Mouse (Mus musculus) layer of hippocampus, adult 8-10 months (tissue): ENCODE measurements around the gene Zyg11b. TPM values are rescaled to one million over a fixed set of nuclear protein-coding genes. Genes with fewer than 3 reads are reported as not detected.

Experiments
- DNase-seq, 2 experiments: peaks; one replicate each; pipeline ENCODE4 v3.0.0; 2022; ENCODE audit warnings: low spot score in 2 of 2
- total RNA-seq, 4 experiments: library from RNA; stranded (reverse); gene quantifications; 2 replicates each; pipeline ENCODE4 v1.2.4; 2022

Zyg11b gene
- total RNA-seq = 100 to 1,000 TPM in 2 of 4 experiments, 10 to 100 TPM in 2; 93.5 to 109 (median 99.6) TPM

DNA sequence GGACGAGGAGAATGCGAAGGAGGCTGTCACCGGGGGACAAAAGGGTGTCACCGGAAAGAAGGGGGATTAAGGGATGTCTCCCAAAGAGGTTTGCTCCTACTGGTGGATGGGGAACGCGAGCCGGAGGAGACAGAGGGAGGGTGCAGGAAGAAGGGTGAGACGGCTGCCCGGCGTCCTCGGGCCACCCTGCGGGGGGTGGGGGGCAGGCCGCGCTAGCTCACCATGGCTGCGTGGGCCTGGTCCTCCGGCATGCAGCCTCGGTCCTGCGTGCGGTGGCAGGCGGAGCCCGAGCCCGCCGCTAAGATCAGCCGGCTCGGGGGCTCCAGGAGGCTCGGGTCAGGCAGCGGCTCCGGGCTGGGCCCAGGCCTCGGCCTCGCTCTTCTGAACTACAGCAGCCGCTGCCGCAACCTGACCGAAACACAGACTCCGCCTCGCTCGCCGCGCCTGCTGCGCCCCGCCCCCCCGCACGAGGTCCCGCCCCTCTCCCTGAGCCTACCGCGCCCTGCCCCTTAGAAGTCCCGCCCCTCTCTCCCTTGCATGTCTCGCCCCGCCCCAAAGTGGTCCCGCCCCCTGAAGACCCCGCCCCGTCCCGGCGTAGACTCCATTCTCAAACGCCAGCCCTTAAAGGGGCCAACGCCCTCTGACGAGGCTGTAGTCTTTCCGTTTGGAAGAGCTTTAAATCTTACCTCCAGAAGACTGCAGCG is at the start of gene Zyg11b:
Zyg11b (minus strand) TSS at position 427 of the 704 bp plus-strand sequence.
- DNase-seq = peak; percentile 68 to 78

DNA sequence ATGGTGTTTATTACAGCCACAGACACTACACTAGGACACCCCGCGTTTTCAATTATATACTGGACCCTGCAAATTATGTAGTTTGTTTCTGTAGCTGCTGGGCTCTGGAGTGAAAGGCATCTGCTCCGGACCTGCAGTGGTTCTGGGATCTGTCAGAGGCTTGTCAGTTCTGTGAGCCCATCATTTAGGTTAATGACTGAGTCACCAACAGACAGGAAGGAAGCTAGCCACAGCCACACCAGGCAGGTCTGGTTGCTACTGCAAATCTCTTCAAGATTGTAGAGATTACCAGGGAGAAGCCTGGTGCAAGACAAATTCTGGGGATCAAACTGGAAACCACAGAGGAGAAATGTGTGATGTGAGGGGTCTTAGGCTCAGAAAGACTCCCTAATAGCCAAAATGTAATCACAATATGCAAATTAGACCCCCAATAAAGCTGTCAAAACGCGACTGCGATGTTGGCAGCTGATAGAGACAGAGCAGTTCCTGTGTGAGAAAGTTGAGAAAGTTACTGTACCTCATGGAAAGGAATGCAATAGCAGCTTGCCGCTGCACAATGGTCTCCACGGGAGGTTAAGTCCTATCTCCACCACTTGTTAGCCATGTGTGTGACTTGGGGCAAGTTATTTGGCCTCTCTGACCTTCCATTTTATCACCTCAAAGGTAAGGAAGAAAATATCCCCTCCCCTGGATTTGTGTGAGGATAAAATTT is 49.1 kb upstream of the Zyg11b start:
- DNase-seq = no peak

DNA sequence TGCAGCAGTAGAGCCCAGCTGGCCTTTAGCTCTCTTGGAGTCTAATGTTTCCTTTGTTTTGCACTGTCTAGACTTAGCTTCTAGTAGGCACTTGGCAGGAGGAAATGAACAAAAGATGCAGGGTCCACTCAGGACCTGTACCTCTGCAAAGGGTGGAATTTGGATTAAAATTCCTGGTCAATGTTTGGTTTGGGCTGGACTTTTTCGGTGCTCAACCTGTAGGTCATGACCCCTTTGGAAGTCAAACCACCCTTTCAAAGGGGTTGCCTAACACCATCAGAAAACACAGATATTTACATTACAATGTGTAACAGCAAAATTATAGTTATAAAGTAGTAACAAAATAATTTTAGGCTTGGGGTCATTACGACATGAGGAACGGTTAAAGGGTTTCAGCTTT is 48.2 kb upstream of the Zyg11b start:
- DNase-seq = no peak

DNA sequence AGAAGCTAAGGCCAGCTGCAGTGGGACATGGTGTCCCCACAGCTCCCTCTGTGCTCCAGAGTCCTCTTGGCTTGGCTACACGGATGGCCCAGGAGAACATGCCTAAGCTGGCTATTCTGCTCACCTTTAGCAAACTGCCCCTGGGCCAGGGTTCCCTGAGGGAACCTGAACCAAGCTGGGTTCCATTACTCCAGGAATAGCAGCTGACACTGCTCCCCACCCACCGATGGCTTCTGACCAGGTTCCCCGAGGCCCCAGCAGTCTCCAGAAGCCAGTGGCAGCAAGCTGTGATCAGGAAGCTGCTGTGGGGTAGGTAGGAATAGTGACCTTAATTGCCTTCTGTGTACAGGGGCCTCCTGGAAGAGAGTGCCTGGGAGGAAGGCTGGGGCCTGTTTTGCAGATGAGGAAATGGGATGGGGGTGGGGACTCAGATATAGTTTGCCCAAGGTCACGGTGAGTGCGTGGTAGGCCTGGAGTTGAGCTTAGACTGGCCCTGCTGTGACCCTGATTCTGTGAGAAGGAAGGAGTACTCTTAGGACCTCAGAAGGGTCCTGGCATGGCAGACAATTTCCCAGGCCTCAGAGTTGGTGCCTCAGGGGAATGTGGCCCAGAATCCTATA is 47.5 kb upstream of the Zyg11b start:
- DNase-seq = no peak

DNA sequence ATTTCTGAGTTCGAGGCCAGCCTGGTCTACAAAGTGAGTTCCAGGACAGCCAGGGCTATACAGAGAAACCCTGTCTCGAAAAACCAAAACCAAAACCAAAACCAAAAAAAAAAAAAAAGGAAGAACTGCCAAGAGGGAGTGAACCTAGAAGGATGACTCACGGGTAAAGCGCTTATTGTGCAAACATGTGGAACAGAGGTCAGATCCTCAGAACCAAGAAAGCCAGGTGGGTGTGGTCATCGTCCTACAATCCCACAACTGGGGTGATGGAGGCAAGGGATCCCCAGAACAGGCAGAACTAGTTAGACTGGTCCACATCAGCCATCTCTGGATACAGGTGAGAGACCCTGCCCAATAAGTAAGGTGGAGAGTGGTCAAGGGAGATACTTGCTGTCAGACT is 46.2 kb upstream of the Zyg11b start:
- DNase-seq = no peak

DNA sequence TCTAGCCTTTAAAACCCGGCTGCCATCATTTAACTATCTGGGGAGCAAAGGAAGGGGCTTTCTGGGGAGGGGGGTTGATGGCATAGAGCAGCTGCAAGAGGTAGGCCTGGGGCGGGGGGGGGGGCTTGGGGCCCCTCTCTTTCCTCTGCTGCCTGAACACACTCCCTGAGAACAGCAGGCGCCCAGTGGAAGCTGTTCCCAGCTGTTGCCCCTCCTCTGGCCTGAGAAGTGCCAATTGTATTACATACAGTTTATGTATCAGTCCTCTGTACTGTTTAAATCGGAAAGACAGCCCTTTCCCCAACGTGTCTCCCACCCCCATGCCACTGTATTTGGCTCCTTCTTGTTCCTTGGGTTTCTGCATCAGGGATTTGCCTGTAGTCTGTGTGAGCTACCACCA is 44.9 kb upstream of the Zyg11b start:
- no peak for DNase-seq

DNA sequence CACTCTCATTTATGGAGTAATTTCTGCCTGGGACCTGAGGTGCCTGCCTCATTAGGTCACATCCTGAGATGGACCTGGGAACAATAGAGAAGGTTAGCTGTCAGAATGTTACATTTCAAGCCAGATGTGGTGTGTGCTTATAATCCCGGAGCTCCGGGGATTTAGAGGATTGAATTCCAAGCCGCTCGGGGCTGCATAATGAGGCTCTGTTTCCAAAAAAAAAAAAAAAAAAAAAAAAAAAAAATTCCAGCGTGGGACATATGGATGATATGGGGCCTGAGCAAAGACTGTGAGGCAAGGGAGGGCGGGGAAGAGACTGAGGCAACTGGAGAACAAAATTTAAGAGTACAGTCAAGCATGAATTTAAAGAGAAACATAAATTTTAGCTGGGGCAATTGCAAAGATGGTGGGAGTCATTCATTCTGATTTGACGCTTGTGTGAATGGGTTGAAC is 43.8 kb upstream of the Zyg11b start:
- no peak for DNase-seq

DNA sequence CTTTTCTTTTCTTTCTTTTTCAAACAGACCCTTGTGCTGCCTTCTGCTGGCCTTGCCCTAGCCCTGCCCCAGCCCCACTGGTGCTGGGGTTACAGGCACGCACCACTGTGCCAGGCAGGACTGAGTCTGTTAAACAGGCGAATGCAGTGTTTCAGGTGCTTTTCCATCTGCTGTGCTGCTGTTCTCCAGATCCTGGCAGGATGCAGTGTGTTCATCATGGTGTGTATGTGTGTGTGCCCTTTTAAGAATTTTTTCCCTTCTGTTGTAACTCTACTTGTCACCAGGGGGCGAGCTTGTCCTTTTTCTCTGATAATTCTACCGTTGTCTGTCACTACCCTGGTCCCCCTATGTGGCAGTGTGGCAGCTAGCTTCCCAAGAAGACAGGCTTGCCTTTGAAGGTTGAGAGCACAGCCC is 38.4 kb upstream of the Zyg11b start:
- DNase-seq = peak; percentile 49 to 58

DNA sequence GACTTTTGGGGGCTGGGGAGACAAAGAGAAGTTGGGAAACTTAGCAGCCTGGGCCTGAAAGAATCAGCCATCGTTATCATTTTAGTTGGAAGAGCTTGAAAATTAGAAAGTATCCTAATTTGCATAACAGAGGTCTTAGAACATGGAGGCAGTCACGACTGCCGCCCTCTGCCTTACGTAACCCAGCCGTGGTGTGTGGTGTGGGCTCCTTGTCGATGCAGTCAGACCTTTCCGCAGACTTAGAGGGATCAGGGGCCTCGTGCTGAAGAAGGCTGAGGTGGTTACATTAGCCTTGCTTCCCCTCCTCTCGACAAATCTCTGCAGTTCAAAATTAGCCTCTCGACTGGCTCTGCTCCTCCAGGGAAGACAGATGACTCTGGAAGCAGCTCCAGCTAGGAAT is 37.9 kb upstream of the Zyg11b start:
- peak; percentile 25 to 40 for DNase-seq

DNA sequence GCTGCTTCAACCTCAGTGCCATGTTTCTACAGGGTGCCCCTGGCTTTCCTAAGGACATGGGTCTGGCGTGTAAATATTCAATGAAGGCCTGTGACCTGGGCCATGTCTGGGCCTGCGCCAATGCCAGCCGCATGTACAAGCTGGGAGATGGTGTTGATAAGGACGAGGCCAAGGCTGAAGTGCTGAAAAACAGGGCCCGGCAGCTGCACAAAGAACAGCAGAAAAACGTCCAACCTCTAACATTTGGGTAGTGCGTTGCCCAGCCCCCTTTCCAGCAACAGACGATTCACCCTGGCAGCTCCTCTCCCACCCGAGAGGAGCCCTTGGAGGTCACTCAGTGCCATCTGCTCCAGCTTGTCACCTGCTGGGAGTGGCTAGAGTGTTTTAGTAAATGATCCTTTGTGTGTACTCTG is 37.4 kb upstream of the Zyg11b start:
- no peak for DNase-seq

DNA sequence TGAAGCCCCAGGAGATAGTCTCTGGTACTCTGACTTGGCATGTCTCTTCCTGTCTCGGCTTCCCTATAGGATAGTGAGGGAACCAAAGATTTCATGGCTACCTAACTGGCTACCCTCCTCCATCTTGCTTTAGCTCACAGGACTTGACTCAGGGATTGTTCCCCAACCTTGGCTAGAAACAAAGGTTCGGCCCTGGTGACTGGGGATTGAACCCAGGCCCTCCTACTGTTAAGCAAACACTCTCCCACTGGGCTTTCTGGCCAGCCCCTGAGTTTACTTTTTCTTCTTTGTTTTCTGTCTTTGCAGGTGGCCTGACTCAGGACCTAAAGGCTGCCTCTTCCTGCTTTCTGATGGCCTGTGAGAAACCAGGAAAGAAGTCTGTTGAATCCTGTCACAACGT is 36.9 kb upstream of the Zyg11b start:
- no peak for DNase-seq

DNA sequence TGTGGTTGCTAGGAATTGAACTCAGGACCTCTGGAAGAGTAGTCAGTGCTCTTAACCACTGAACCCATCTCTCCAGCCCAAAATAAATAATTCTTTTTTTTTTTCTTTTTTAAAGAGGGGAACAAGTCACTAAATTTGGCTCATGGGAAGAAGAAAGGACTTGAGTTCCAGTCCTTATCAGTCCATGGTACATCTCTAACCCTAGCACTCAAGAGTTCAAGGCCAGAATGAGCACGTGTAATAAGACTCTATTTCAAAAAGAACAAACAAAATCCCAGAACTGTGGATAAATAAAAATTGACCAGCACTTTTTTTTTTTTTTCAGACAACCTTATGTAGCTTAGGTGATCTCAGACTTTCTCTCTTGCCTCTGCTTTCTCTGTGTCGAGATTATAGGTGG is 35.9 kb upstream of the Zyg11b start:
- DNase-seq = no peak

DNA sequence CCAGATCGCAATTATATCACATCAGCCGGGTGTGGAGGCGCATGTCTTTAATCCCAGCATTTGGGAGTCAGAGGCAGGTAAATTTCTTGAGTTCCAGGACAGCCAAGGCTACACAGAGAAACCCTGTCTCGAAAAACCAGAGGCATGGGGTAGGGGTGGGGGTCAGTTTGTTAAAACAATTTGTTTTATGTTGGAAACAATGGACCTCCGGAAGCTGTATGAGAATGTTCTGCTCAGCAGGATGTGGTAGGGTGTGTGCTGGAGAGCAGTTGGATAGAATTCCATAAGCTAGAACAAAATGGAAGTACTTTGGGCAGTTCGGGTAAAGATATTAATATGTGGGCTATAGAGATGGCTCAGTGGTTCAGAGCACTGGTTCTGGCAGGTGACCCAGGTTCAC is 34.5 kb upstream of the Zyg11b start:
- DNase-seq = no peak

DNA sequence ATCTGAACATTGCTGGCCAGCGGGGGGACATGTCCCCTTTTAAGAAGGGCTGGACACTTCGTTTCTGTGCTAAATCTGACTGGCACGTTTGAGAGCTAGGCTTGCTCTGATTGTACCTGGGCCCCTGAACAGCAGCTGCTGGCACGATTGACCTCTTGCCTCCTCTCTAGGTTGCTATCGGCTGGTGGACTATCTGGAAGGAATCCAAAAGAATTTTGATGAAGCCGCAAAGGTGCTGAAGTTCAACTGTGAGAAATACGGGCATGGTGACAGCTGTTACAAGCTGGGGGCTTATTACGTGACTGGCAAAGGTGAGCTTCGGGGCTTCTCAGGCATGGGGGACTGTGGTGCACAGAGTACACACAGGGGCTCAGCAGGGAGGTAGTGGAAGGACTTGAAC is 31.1 kb upstream of the Zyg11b start:
- no peak for DNase-seq

DNA sequence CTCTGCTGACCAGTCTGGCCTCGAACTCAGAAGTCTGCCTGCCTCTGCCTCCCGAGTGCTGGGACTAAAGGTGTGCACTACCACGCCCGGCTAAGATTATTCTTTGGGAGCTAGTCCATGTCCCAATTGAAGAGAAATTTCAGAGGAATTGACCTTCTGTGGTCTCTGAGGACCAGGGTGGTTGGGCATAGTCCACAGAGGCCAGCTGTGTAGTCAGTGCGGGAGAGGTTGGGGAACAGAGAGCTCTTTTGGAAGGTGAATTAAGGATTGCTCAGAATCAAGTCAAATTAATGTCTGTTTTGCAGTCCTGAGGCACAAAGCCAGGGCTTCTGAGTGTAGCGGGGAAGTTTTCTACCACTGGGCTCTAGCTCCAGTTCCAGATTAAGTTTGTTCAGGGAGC is 28.9 kb upstream of the Zyg11b start:
- DNase-seq = no peak

DNA sequence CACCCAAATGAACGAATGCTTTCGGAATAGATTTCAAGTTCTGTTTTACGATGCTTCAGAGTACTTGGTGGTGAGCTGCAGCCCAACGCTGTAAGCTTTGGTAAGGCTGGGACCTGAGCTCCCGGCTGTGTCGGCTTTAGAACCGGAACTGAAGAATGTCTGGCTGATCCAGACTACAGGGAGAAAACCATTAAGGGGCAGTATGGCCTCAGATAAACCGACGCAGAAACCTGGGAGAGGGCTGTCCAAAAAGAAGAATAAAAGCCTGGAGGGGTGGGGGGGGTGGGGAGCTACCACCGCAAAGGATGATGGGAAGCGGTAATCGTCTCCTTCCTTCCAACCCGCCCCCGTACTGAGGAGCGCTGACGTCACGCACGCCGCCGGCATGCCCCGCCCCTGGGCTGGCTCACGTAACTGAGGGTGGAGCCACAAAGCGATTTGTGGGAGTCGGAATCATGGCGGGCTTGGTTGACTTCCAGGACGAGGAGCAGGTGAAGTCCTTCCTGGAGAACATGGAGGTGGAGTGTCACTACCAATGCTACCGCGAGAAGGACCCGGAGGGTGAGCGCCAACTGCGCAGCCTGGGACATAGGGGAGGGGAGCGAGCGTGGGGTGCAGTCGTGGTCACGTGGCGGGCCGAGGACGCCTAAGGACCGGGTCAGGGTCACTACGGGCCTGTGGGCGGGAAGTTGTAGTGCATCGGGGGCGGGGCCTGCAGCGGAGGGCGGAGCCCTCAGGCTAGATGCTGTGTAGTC is 27.0 kb upstream of the Zyg11b start, which contains the start of gene Coa7:
Coa7 (plus strand) TSS at position 411 of the 755 bp plus-strand sequence.
- peak; percentile 94 to 96 for DNase-seq

DNA sequence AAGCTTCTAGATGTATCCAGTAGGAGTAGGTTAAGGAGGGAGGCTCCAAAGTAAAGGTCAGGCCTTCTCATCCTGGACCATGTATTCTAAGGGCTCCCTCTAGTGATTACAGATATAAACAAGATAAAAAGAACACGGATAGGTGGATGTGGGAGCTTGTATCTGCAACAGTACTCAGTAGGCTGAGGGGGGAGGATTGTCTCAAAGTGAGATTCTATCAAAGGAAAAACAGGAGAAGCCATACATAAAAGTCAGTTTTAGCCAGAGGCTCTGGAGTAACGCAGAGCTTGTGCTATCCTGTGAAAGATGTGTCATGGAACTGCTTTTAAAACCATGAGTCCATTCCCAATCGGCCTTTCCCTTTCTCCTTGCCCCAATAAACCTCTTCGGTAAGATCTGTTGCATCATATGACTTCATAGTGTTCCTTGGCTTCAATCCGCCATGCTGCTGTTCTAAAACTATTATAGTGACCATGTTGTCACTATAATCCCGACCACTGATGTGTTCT is 26.2 kb upstream of the Zyg11b start:
- DNase-seq = peak in 1 of 2 experiments; percentile 23

DNA sequence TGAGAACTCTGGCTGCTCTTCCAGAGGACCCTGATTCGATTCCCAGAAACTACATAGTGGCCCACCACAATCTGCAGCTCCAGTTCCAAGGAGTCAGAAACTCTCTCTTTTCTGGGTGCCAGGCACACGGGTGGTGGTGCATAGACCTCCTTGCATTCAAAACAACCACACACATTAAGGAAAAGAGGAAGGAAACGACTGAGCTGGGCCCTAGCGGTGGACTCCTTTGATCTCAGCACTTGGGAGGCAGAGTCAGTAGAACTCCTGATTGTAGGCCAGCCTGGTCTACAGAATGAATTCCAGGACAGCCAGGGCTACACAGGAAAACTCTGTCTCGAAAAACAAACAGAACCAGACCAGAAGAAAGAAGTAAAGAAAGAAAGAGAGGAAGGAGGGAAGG is 22.7 kb upstream of the Zyg11b start:
- no peak for DNase-seq

DNA sequence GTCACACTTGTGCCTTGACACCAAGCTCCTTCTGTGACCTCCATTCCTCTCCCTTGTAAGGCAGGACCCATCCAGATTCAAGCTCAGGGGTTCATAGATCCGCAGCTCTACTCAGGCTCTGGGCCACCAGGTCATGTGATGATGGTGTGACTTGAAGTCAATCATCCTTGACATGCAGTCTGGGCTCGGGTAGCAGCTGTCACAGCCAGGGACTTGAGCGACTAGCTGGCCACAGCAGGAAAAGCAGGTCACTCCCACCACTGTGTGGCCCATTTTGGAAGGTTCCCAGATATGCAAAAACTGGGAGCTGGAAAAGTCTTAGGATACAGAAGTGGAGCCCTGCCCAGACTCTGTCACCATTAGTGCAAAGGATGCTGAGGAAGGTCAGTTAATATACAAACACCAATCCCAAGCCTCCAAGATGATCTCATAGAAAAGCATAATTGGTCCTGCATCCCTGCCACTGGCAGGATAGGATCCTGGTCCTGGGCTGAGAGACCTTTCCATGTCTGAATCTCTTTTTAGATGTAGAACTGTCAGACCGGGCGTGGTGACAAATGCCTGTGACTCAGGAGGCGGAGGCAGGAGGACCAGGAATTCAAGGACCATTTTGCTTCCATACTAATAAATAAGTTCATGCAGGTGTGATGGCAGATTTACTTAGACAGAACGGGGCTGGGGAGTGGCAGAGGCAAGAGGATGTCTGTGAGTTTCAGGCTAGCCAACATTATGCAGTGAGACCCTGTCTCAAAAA is 19.9 kb upstream of the Zyg11b start:
- no peak for DNase-seq

DNA sequence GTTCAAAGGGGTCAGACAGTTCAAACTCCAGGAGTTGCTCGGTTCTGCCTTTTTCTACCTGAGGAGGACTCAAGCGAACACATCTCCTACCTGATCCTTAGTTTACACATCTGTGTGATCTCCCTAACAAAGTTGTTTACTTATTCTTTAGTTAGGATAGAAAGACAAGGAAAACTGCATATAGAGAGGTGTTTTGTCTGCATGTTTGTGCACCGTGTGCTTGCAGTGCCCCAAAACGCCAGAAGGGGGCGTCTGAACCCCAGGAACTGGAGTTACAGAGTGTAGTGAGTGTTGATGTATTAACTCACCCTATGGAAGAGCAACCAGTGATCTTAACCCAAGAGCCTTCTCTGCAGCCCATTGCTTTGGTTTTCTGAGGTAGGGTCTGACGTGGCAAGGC is 18.9 kb upstream of the Zyg11b start:
- DNase-seq = no peak
